Mouse (Mus musculus) thymus, postnatal 4 days (tissue): ENCODE measurements at regions not wholly inside any gene's neighbourhood (a gene's known extent, or its start where the extent isn't known, plus 50 kb on each side); places are given as distances from the start of the nearest gene placed in this dataset.

ENCODE experiments used
- DNase-seq: peaks from one replicate; pipeline ENCODE4 v3.0.0; 2021

GRCm38 (mm10) chr5:128550736-128551135 is 49.9 kb upstream of the Fzd10 start:
- DNase-seq, result no peak

DNA sequence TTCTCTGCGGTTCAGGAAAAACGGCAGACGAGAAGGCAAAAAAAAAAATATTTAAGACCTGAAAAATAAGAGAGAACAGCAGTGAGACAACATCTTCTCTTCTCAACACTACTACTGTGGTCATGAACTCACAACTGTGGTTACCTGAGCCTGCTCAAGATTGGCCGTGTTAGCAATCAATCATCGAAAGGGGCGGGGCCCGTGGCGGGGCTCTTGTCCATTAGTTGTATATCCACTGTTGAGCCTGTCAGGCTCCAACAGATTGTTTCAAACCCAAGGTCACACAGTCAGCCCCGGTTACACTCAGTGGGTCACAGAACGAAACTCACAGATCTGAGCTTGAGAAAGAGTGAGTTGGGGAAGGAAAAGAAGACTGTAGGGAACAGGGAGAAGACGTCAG is 50.8 kb upstream of the Fzd10 start:
- DNase-seq, result no peak

DNA sequence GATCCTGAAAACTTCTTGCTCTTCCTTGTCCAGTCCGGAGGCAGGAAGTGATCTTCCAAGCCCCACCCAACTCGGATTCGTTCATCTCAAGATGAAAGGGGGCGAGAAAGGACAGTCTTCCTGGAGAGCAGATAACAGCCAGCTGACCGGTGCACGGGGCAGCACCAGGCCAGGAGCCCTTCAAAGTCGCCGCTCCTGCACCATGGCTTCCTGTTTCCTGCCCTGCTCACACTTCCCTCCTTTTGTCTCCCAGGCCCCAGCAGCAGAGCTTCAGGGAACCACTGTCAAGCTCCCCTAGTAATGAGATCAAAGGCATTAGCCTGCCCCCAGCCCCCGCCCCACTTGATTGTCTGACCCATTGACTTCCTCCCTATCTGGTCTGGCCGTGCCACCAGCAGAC is 58.6 kb upstream of the Fzd10 start:
- DNase-seq, result no peak

- no peak for DNase-seq
Measured at GRCm38 (mm10) chr5:128538646-128539045, 62.0 kb upstream of the Fzd10 start.

DNA sequence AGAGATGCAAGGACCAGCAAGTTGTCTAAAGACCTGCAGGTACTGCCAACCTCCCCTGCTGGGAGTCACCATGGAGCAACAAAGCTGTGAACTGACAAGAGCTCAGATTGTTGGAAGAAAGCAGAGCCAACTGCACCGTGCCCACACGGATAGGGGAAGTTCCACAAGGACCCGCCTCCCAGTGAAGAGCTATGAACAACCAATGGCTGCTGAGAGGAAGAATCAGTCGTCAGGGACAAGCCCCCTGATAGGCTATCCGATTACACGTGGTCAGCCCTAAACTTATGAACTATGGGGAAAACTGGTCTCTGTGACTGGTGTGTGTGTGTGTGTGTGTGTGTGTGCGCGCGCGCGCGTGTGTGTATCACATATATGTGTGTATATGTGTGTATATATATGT is 63.4 kb upstream of the Fzd10 start:
- DNase-seq, result no peak

GRCm38 (mm10) chr5:128536393-128536792 is 64.3 kb upstream of the Fzd10 start:
- DNase-seq, result no peak

DNA sequence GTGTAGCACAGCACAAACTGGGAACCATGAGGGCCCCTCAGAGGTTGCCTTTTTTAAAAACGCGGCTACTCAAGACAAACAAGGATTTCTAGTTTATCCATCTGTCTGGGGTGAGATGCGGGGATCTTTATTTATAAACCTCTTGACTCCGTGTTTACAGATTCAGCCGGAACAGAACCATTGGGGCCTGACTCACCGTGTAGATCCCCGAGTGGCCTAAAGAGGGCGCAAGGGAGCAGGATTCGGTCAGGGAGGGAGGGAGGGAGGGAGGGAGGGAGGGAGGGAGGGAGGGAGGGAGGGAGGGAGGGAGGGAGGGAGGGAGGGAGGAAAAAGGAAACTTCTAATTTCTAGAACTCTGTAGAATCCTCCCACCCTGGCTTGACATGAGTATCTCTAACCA is 73.4 kb upstream of the Fzd10 start:
- DNase-seq, result peak; percentile 55

DNA sequence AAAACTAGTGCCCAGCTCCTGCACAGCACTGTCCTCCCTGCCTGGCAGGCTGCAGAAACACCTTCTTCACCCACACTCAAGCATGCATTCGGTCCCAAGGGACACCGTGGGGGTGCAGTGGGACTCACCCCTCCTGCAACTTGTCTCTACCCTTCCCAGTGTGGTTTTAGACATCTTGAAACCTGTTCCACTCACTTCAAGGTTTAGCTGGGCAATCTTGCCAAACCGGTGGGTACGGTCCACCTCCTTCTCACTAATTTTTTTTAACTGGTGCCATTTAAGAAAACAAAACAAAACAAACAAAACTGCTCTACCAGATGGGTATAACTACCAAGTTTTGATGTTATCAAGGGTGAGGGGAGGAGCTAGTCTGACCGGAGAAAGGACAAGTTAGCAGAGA is 74.2 kb upstream of the Fzd10 start:
- no peak for DNase-seq

- DNase-seq, result no peak
Measured at GRCm38 (mm10) chr5:128524377-128525280, 76.0 kb upstream of the Fzd10 start.

- peak; percentile 67 for DNase-seq
Measured at GRCm38 (mm10) chr5:128522667-128523066, 78.0 kb upstream of the Fzd10 start.

DNA sequence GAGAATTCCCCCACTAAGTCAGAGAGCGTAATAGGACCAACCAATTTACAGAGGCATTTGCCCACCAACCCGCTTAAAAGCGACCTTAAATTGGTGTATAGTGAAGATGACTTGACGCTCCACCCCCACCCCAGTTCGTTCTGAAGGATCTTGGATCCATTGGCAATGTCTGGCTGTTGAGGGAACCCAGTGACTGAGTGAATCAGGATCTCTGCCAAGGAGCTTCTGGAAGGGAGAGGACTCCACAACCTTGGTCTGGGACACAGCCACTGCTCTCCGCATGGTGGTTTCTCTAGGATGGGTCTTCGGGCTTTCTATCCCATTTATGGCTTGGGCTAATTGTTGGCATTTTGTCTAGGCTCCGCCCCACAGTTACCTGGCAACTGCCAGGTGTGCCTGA is 83.3 kb upstream of the Fzd10 start:
- DNase-seq, result no peak

DNA sequence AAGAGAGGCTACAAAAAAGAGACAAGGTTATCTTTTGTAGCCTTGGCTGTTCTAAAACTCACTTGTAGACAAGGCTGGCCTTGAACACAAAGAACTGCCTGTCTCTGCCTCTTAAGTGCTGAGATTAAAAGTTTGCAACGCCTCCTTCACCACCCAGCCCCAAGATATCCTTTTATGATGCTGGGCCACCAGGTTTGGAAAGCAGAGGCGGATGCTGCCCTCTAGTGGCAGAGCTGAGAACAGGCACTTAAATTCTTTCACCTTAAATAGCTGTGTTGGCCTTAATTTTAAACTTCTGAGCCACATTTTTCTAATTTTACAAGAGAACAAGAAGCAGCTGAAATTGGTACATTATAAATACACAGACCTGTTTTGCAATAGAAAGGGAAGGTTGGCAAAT is 82.5 kb upstream of the Tmem132d start:
- peak; percentile 55 for DNase-seq

GRCm38 (mm10) chr5:128513261-128513660 is 80.4 kb upstream of the Tmem132d start:
- DNase-seq, result no peak

DNA sequence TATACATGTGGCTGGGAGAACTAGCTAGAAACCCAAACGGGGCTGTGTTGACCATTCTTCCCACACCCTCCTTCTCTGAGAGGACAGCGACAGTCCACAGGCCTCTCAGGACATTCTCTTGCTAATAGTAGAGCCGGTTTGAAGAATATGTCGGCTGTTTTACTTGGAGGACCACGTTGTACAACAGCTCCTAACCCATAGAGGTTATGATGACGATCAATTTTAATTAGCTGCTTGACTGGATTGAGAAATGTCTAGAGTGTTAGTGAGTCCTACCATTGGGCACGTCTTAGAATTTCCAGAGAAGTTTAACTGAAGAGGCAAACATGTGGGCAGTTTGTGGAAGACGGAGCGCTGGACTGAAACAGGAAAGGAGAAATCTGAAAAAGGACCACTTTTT is 79.7 kb upstream of the Tmem132d start:
- DNase-seq, result no peak

DNA sequence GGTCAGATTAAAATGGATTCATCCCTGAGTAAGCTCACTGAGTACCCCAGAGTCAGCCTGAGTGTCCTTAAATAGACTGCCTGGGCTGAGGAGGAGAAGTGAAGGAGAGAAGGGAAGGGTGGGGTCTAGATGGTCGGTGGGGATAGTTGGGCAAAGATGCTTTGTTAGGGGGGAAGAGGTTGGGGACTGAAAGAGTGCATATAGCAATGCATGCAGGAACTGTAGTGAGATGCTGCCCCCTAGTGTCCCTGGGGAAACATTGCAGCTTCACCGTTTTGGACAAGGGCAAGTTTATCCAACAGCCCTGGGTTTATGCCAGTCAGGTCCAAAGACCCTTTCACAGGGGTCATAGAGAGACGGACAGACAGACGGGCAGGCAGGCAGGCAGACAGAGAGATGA is 71.6 kb upstream of the Tmem132d start:
- peak; percentile 43 for DNase-seq

DNA sequence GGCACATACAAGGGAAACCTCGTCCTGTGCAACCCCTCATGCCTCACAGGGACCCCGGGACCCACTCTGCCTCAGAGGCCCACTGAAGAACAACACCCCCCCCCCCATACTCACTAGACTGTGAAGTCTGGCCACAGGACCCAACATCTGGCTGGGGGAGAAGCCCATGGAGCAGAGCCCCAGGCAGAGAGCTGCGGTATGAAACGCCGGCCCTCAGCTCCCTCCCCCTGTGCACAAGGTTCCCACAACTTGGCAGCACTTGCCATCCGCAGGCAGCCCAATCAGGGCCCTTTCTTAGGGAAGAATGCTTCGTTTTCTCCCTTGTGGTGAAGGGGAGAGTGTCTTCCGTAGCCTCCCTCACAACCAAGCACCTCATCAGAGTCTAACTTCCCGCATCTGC is 66.6 kb upstream of the Tmem132d start:
- no peak for DNase-seq

- DNase-seq, result peak; percentile 59
Measured at GRCm38 (mm10) chr5:128499033-128499432, 66.2 kb upstream of the Tmem132d start.

- no peak for DNase-seq
Measured at GRCm38 (mm10) chr5:128492541-128492940, 59.7 kb upstream of the Tmem132d start.

- DNase-seq, result peak; percentile 47
Measured at GRCm38 (mm10) chr5:128491155-128491554, 58.3 kb upstream of the Tmem132d start.

DNA sequence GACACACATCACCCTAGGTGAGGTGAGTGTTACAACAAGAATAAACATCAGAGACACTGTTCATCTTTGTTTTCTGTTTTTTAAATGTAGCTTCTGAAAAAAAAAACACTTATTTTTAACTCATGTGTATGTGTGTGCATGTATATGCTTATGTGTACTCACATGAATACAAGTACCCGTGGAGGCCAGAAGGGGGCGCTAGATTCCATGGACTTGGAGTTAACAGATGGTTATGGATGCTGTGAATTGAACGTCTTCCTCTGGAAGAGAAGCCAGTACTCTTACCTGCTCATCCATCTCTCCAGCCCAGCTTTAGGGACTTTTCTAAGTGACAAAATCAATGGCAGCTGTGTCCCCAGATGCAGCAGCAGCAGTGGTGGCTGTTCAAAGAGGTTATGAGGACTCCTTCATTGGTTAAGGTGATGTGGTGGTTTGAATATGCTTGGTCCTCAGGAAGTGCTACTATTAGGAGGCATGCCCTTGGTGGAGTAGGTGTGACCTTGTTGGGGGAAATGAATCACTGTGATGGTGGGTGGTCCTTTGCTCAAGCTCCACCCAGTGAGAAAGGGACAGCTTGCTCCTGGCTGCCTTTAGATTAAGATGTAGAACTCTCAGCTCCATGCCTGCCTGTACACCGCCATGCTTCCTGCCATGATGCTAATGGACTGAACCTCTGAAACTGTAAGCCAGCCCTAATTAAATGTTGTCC is 56.1 kb upstream of the Tmem132d start:
- DNase-seq, result no peak

DNA sequence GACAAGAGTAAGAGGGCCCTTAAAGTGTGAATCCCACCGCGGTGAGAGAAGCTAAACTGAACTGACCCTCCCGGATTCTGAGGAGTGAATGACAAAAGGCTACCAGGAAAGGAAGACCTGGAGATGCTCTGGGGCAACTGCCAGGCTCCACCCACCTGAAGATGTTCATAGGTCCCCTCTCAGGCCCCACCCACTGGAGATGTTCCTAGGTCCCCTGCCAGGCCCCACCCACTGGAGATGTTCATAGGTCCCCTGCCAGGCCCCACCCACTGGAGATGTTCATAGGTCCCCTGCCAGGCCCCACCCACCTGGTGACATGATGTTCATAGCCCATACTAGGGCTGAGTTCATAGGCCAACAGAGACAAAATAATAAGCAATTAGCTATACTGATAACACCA is 54.5 kb upstream of the Tmem132d start:
- DNase-seq, result no peak

DNA sequence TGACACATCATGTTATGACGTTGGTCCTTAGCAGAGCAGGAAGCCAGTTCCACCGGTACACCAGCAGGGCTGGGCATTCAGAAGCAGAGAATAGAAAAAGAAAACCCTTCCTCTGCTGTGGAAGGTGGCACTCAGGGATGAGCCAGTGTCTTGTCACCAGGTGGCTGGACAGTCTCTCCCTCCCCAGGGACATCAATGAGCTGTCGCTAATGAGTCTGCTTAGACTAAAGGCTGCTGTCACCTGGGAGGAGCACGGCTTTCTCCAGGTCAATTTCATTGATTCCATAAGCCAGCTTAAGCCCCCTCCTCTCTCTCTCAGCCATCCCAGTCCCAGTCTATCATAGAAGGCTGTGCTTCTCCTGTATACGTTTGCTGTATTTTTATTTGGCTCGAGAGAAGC is 51.2 kb upstream of the Tmem132d start:
- no peak for DNase-seq

GRCm38 (mm10) chr5:128483441-128483810 is 50.5 kb upstream of the Tmem132d start:
- no peak for DNase-seq
